ENCODE assay signal across 9 mouse cellular contexts in genomic region chr9:48646781-48647647, GRCm38 (mm10). TPM values are rescaled to one million over a fixed set of nuclear protein-coding genes. Genes with fewer than 3 reads are reported as not detected.
A peak's percentile ranks its signal among the peaks of the same experiment; 100 is the strongest.
DNase-seq lines count a peak whose midpoint lies in the region; ATAC-seq lines count a peak whose summit lies in the region.
"Had no signal": no experiment of that assay in that cellular context is flagged by ENCODE, and none has a peak within 500 bp of the region (broad histone marks: within the 10 kb centered on the region; RNA-seq: fewer than 3 reads in every experiment).

No protein-coding gene starts in this region.

- no peak for ATAC-seq in forebrain, embryonic 11.5 days (replicated peaks; ENCODE audit: low FRiP score)
- ATAC-seq in forebrain, embryonic 16.5 days = no peak
- ATAC-seq in erythroblast, adult 5-6 weeks (replicated peaks; ENCODE audit: low FRiP score, poor library complexity, severe bottlenecking) = no peak

- H3K9ac ChIP-seq in forebrain, embryonic 11.5 days (ENCODE audit: low read length) = no peak overlapping the region; the same call in 1 of the 2 replicates
- no peak overlapping the region for H3K9ac ChIP-seq in forebrain, embryonic 16.5 days (replicated peaks; ENCODE audit: low read depth, low read length)
- H3K9ac ChIP-seq: hindbrain, embryonic 15.5 days had no signal

- peak overlapping the region; percentile 28; the same call in 1 of the 2 replicates for H3K27ac ChIP-seq in forebrain, embryonic 11.5 days (ENCODE audit: low read depth, low read length)
- H3K27ac ChIP-seq in forebrain, embryonic 16.5 days (ENCODE audit: low read length) = no peak overlapping the region
- H3K27ac ChIP-seq: hindbrain, embryonic 15.5 days had no signal

- peak; percentile 54 for DNase-seq in forebrain, embryonic 11.5 days (ENCODE audit: low spot score)
- peak; percentile 9 for DNase-seq in kidney, postnatal 10 days
- no peak for DNase-seq in kidney, adult 9 months
- DNase-seq in testis, postnatal 10 days (ENCODE audit: low spot score) = peak; percentile 41
- DNase-seq in testis, postnatal 14 days (ENCODE audit: low spot score) = no peak
- no peak for DNase-seq in MN1 (ENCODE audit: low spot score)

- no peaks in the 10 kb centered on the region for H3K36me3 ChIP-seq in forebrain, embryonic 11.5 days (ENCODE audit: control insufficient read depth, insufficient read depth, low read length)
- no peaks in the 10 kb centered on the region for H3K36me3 ChIP-seq in forebrain, embryonic 16.5 days (ENCODE audit: control insufficient read depth, insufficient read depth)
- H3K36me3 ChIP-seq: hindbrain, embryonic 15.5 days had no signal

- 36% methylated on average over 16 of the region's 16 CpGs for WGBS in forebrain, embryonic 11.5 days
- 42% methylated on average over 16 of the region's 16 CpGs for WGBS in forebrain, embryonic 16.5 days

- no peak overlapping the region for H3K4me2 ChIP-seq in forebrain, embryonic 11.5 days (ENCODE audit: low read depth, low read length, severe bottlenecking)
- no peak overlapping the region for H3K4me2 ChIP-seq in forebrain, embryonic 16.5 days (ENCODE audit: low read length)
- H3K4me2 ChIP-seq: hindbrain, embryonic 15.5 days had no signal

- no peak overlapping the region for H3K4me3 ChIP-seq in forebrain, embryonic 11.5 days (ENCODE audit: low read depth, low read length)
- H3K4me3 ChIP-seq in forebrain, embryonic 16.5 days (replicated peaks; ENCODE audit: low read length) = no peak overlapping the region
- H3K4me3 ChIP-seq: hindbrain, embryonic 15.5 days had no signal

- H3K4me1 ChIP-seq in forebrain, embryonic 11.5 days (replicated peaks; ENCODE audit: control insufficient read depth, insufficient read depth, low read length) = peaks cover 32% of the 10 kb centered on the region
- H3K4me1 ChIP-seq in forebrain, embryonic 16.5 days (replicated peaks; ENCODE audit: control insufficient read depth, insufficient read depth, low read length) = peaks cover 27% of the 10 kb centered on the region

- no peaks in the 10 kb centered on the region for H3K27me3 ChIP-seq in forebrain, embryonic 11.5 days (ENCODE audit: control insufficient read depth, insufficient read depth, low read length)
- peaks cover 10% of the 10 kb centered on the region for H3K27me3 ChIP-seq in forebrain, embryonic 16.5 days (replicated peaks; ENCODE audit: control insufficient read depth, insufficient read depth, low read length)

- no peaks in the 10 kb centered on the region for H3K9me3 ChIP-seq in forebrain, embryonic 11.5 days (ENCODE audit: control insufficient read depth, low read length)
- peaks cover 7% of the 10 kb centered on the region for H3K9me3 ChIP-seq in forebrain, embryonic 16.5 days (ENCODE audit: control insufficient read depth, low read length)
- H3K9me3 ChIP-seq: hindbrain, embryonic 15.5 days had no signal

RNA-seq across cellular contexts. Expression of gene Nnmt, which starts 42.1 kb away (rescaled TPM):
- polyA plus RNA-seq in forebrain, embryonic 11.5 days (2014; fragmentation: Nextera tagmentation; extraction: Ambion mirVana) = 1.1 and 1.9 TPM in 2 replicates
- 1.2 and 1.4 TPM in 2 replicates for polyA plus RNA-seq in forebrain, embryonic 16.5 days (2015; fragmentation: Nextera tagmentation; extraction: Ambion mirVana)
- total RNA-seq in erythroblast, adult 5-6 weeks (2015; ENCODE audit: low replicate concordance) = not detected in 2 replicates
- total RNA-seq in erythroblast, adult 5-6 weeks (2017; ENCODE audit: low replicate concordance) = not detected in 2 replicates

Comparison
In these comparisons a context has a peak if more than half of its experiments do, and no peak if none do; other contexts are left out.
1. DNase-seq: peak in forebrain, embryonic 11.5 days (single experiment), kidney, postnatal 10 days (single experiment) and testis, postnatal 10 days (single experiment); none in kidney, adult 9 months (single experiment), testis, postnatal 14 days (single experiment) and MN1 (single experiment).